Mouse (Mus musculus): Measurements from ENCODE around the gene Ttc28.

- TF ChIP-seq EP300 (IDR thresholded peaks at IDR 0.05) (no peak), CTCF (IDR thresholded peaks at IDR 0.05) (no peak)
These were observed 349.4 kb downstream of the Ttc28 start for GRCm38 (mm10) chr5:111229041-111229394.

All from lung, postnatal 0 days (tissue).